Mouse (Mus musculus) 416B (cell line): ENCODE measurements around the gene Tcf7l1.
A peak's percentile ranks its signal among the peaks of the same experiment; 100 is the strongest.

ENCODE experiments used
- DNase-seq: peaks from one replicate; pipeline ENCODE4 v3.0.0; 2011; ENCODE audit warnings: low read depth

Gene Tcf7l1

DNA sequence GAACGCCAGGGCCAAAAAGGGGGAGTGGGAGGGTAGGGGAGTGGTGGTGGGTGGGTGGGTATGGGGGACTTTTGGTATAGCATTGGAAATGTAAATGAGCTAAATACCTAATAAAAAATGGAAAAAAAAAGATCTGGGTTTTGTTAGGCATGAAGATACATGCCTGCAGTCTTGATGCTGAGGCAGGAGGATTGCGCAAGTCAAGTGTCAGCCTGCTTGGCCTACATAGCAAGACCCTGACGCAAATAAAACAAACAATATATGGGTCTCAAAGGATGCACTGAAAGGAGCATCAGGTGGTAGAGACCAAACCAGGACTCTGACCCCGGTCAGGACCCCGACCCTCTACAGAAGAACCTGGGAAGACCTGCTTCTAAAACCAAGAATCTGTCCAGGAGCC, 90.5 kb downstream of the Tcf7l1 start:
- DNase-seq = no peak

DNA sequence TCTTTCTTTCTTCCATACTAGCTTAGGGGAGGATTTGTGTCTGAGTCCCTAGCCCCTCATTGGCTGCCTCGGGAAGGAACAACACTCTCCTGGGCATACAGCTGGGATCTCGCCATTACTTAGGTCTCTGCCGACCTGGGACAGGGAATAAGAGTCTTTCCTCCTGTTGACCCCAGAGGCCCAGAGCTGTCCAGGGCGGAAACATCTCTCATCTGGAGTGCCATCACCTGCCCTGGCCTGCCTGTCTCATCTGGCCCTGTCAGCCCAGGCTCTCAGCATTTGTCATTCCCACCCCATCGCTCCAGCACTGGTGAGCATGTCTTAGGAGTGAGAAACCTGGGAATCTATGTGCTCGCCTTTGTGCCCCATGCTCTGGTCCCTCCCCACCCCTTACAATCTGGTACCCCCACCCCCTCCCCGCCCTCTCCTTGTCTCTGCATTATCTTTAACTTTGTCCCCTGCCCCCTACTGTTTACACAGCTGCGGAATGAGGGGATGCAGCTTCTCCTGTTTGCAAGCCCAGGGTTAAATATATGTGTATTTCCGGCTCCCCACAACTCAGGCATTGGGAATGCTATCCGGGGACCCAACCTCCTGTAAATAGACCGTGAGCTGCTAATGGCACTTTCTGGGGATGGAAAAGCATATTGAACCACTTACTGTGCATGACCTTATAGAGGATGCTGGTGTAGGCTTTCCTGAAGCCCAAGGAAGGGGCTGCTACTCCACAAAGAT, 92.3 kb downstream of the Tcf7l1 start:
- DNase-seq = no peak

DNA sequence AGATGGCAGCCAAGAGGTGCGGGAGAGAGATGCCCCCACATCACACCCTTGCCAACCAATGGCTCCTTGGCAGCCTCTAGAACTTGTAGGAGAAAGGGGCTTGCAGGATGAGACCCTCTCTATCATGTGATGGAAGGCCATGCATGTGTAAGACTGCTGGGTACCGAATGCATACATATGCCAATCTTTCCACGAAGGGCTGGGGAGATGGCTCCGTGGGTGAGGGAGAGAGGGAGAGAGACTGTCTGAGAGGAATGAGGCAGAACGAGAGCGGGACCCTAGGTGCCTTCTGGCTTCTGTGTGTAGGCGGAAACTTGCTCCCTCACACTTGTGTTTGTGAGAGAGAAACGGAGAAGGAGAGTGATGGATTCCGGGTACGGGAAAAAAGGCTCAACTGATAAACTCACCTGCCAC, 94.3 kb downstream of the Tcf7l1 start:
- no peak for DNase-seq

DNA sequence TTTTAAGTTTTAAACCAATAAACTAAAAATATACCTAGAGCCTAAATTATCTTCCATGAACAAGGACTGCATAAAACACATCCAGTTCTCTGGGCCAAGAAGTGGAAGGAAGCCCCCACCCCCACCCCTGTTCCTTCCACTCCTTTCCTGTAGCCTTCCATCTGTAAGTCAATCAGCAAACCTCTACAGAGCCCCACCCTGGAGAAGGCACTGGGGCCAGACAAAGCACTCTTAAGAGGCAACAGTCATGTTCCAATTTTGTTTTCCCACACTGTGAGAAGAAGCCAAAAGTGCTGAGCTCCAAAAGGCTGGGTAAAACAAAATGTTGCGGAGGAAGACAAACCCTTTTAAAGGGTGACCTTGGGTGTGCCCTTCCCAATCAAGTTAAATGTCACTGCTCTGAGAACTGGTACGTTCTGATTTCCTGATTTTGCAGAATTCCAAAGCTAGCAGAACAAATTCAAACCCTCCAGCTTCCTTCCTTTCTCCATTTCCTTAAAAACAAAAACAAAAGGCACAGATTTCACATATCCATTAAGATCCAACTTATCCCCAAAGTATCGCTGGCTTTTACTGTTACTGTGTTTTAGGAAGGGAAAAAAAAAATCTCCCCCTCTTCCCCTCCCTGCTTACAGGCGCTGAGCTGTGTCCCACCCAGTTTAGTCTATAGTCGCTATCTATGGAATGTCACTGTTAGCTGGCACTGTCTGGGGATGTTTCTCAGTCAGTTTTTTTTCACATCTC, 94.8 kb downstream of the Tcf7l1 start:
- no peak for DNase-seq

DNA sequence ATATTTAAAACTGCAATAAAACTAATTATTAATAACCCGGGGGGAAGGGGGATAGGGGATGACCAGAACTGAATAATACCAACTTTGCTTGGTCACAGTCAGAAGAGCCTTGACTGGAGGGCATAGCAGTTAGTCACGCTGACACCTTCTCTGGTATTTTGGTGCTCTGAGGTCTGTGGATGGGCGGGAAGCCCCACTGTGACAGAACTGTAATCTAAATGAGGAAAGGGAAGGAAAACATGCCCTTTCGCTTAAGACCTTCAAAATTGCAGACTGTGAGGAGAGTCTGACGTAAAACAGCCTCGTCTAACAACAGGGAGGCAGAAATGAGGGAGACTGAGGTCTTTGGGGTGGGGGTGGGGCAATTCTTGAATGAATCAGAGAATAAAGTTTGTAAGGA, 96.6 kb downstream of the Tcf7l1 start:
- no peak for DNase-seq

DNA sequence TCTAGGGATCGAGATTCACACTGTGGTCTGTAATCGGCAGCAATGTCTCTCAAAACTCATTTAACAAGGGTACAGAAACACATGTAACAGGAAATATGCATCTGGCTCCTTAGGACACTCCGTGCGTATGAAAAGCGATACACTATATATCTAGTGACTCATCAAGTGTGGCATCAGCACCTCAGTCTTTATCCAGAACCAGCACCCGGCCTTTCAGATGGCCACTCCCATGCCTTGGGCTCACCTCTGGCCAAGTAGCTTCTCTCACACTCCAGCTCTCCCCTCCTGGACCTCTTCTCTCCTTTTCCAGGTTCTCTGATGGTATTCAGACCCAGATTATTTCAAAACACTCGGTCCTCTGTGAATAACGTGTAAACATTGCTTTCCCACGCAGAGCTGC, 97.5 kb downstream of the Tcf7l1 start:
- no peak for DNase-seq

DNA sequence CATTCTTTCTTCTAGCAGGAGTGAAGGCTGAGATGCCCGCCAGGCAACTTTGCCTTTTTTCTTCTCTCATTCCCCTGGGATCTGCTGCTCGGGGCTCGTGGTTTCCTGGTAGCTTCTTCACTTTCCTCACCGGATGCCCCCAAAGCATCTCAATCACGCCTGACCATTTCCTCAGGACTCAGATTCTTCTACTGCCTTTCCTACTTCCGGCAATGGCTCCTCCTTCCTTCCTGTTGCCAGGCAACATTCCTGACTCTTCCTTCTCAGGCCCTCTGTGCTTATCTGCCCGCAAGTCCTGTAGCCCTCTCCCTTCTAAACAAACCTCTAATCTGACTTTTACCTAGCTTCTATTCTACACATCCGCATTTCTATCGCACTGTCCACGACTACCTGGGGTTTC, 98.5 kb downstream of the Tcf7l1 start:
- no peak for DNase-seq

DNA sequence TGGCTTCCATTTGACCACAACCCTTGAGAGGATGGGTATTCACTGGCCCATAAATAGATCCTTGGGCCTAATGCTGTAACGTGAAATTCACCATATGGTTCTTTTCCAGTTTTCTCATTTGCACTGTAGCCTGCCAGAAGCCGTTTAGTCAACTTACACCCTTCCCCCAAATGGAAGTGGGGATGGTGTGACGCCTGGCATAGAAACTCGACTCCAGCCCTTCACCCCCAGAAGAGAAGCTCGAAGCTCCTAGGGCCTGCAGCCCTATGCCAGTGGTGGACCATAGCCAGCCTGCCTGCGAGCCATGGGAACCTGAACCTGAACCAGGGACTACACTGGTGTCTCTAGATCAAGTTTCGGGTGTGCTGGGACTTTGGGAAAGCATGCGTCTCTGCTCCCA, 99.1 kb downstream of the Tcf7l1 start:
- DNase-seq = no peak

DNA sequence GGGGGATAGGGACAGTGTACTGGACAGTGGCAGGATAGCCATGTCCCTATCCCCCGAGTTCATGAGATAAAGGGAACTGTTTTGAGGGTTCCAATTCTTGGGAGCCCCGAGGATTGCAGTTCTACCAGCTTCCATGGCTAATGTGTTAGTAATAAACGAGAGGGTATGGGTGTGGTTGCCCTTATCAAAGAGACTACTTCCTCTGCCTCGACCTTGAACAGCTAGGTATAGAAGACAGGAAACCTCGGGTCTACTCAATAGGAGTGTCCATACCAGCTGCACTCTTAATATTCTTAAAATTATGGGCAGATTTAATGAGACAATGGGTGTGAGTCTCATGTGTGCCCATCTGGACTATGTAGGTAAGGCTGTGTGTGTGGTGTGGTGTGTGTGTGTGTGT, 100.0 kb downstream of the Tcf7l1 start:
- DNase-seq = peak; percentile 40

DNA sequence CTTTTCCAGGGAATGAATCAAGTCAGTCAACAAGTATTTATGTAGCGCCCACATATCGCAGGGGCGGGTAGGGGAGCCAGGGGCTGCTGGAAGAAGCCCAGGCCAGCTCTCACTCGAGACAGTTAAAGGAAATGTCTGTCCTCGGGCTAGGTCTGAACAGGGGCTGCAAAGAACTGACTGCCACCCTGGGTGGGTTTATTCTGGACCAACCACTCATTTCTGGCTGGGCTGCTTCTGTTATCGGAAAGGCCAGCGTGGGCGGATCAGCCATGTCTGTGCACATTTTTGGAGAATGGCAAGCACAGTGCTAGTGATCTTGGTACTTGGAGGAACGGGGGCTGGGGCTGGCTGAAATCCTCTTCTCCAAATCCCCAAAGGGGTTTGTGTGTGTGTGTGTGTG, 103.9 kb downstream of the Tcf7l1 start:
- no peak for DNase-seq

DNA sequence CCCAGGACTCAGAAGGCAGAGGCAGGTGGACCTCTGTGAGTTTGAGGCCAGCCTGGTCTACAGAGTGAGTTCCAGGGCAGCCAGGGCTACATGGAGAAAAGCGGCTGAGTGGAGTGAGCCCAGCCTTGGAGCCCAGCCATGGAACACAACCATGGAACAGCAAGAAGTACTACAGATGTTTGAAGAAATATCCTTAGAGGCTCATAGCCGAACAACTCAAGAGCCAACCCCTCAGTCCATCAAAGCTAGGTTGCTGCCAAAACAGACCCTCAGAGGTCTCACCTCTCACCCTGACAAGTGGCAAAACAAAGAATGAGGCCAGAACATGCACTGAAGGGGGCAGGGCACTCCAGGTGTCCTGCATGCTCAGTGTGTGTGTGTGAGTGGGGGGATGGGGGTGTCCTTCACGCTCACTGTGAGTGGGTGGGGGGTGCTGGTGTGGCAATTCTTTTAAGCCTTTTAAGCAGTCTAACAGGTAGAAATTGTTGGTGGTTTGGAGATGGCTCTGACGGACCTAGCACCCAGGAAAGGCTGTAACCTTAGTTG, 104.7 kb downstream of the Tcf7l1 start:
- no peak for DNase-seq

DNA sequence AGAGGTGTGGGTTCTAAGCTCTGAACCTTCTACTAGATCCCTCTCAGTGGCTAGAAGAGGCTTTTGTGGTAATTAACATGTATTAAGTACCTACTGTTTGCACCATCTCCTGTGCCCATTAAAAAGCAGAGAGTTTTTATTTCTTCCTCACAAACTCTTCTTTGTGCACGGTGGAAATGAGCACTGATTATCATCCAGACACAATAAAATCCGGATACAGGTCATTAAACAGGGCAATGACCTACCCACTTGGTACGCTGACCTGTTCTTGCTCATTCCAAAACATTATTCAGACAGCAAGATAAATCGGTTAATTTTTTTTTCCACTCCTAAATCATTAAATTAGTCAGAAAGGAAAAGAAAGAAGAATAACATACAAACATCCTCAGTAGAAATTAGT, 106.8 kb downstream of the Tcf7l1 start:
- no peak for DNase-seq

DNA sequence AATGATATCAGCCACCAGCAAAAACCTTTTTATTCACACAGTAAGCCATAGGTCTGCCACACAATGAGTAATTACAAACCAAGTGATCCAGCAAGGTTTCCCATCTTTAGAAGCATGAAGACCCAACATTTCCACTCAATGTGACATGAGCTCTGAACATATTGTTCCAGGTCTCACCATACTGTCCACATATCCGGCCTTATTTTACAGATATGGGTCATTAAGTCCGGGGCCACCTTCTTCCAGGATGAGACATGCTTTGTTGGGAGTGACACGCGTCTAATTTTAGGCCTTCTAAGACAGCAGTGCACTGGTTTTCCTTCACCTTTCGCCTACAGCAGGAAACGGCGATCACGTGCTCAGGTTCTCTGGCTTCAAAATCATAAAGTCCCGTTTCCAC, 108.1 kb downstream of the Tcf7l1 start:
- no peak for DNase-seq

DNA sequence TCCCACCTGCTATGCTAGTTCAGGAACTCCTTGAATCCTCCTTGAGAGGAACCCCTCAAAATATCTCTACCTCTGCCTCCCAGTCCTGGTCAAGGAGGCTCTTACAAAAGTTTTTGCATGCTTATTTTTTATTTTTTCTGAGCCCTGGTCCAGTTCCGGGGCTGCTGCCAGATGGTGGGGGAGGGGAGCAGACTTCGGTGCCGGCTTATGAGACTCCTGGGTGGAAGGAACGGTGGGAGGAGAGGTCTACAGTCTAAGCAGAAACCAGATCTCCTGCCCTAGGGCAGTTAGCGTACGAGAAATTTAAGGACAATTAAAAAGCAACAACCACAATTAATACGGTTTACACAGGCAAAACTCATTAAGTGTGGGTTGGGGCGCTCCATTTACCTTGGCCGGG, 110.4 kb downstream of the Tcf7l1 start:
- no peak for DNase-seq

DNA sequence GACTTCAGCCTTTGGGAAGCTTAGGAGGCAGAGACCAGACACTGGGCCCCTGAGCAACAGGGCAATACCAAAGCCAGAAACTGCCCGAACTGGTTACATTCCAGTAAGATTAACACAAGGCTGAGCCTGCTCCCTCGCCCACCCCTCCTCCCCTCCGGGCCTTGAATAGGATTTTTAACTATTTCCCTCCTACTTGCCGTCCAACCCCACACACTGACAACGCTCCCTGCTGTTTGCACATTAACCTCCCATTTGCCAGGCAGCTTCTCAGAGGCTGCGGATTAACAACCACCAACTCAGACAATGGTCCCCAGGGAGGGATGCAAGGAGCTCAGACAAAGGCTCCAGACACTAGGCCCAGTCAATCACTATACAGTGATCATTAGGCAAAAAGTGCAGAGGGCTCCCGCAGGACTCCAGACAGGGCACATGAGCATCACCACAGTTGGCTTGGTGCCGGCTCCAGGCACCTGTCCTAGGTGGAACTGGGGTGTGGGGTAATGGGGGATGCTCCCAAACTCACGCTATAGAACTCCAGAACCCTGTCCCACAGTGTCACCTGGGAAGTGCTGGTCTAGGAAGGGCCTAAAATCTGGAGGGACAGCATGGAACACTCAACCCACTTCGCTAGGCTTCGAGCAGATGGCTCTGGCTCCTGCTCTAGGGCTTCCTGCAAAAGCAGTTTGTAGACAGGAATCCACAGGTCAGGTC, 111.4 kb downstream of the Tcf7l1 start:
- no peak for DNase-seq

DNA sequence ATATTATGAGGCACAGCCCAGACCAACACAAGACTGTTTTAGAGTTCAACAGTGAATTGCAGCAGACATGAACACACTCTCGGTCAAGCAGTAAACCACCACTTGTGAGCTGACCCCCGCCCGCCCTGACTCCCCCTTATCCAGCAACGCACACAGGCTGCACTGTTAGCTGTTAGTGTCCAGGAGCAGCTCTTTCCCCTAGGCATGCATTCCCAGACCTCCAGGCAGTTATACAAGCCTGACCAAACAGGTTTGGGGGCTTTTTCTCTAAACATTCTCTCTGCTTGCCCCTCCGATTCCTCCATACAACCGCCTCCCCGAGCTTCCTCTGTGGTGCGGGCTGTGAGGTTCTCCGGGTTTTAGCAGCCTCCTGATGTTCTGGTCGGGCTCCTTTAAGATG, 112.0 kb downstream of the Tcf7l1 start:
- no peak for DNase-seq

DNA sequence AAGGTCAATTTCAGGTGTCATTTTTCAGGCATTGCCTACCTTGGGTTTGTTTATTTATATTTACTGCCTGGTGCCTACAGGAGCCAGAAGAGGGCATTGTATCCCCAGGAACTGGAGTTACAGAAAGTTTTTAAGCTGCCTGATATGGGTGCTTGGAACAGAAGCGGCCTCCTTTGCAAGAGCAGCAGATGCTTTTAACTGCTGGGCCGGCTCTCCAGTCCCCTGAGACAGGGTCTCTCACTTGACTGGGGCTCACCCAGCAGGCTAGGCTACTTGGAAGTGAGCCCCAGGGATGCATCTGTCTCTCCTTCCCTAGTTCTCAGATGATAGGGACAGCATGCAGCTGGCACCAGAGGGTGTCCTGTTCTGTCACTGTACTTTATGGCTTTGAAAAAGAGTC, 112.7 kb downstream of the Tcf7l1 start:
- peak; percentile 50 for DNase-seq

DNA sequence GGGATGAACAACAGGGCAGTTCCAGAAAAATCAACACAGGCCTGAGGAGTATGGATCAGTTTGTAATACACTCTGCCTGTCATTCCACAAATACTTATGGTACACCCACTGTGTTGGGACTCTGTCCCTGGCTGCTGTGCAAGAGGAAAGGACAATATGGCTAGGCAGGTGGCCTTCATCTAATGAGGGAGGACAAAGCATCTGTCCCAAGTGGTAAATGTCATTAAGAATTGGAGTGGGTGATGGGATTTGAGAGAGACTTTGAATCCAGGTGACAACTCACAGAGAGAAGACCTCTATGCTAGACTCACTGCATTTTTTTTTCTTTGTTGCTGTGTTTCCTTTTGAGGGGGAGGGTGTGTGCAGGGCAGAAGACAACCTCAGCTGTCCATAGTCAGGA, 115.3 kb downstream of the Tcf7l1 start:
- no peak for DNase-seq

DNA sequence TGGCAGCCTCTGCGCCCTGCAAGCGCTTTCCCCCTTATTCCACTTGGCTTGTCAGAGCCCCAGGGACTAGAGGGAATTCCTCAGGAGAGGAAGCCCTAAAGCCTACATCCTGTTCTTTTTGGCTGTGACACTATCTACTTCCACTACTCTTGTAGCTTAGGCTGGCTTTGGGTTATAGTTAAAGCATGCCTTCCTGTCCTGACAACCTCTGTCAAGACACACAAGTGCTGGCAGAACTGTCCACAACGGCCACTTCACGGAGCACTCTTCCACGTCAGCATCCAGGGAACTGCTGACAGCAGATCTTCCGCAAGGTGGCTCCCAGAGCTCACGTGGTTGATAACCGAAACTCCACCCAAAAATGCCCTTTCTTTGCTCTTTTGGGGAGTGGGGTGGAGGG, 117.9 kb downstream of the Tcf7l1 start:
- DNase-seq = no peak

DNA sequence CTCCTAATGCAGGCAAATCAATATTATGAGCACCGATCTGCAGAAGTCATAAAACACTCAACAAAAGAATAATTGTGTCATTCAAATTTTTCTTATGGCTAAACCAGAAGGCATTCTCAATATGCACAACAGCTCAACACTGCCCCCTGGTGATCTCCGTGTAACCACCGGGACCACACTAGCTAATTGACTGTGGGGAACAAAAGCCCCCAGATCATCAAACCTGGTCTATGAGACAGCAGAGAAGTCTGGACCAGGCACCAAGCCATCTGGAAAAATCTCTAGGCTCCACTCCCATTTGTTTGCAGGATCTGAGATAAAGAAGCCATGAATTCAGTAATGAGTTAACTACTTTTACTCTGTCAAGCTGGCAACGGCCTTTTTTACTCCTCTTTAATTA, 122.0 kb downstream of the Tcf7l1 start:
- peak; percentile 65 for DNase-seq

DNA sequence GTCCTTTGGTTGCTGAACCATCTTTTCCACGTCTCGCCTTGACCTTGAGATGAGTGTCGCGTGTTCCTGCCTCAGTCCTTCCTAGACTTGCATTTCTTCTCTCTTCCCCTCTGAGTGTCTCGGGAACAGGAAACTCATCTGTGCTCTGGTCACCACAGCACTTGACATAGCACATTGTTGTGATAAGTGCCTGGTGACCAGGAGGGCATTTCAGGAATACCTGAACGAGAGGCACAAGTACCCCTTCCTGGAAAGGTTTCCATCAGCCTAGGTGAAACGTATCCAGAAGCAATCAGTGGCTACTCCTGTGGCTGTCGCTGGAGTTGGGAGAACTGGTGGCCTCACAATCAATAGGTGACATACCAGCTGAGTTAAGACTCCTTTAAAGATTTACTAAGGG, 124.8 kb downstream of the Tcf7l1 start:
- DNase-seq = no peak

DNA sequence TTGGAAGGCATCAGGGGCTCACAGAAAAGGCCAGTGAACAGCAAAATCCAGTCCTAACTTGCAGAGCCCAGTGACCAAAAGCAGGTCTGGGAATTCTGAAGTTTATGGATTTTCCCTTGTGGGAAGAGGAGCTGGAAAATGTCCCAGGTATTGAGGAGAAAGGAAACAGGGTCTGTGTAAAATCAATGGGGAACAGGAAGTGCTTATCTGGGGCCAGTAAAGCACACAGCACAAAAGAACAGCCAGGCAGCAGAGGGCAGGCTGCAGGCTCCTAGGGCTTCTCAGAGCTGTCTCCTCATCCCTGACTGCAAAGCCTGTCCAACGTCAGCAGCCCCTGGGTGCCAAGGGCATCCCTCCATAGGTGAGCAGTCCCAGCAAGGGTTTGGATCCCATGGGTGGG, 126.1 kb downstream of the Tcf7l1 start:
- no peak for DNase-seq

DNA sequence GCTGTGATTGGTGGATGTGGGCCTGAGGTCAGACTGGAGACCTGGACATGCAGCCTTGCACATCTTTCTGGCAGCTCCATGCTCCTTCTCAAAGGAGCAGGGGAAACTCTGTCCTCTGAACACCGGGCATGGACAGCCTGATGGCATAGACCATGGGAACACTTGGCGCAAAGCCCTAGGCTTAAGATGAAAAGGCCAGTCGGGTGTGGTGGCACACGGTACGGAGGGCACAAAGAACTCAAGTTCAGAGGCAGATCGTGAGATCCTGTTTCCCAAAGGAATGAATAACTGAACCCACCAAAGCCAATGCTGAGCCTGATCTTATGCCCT, 128.7 kb downstream of the Tcf7l1 start:
- DNase-seq = no peak
